Mouse (Mus musculus): ENCODE results near the gene Wtip.

GRCm38 (mm10) chr7:34094911-34095481 is 38.1 kb downstream of the Wtip start, which contains the start of gene Scgb1b30:
- no peak for TF ChIP-seq CTCF (IDR thresholded peaks at IDR 0.05; ENCODE audit: borderline replicate concordance, extremely low read depth, insufficient read depth, insufficient read length)
- TF ChIP-seq POLR2A (IDR thresholded peaks at IDR 0.05; ENCODE audit: borderline replicate concordance, extremely low read depth, insufficient read depth, insufficient read length, poor library complexity, severe bottlenecking): no peak

Data from brain, embryonic 14.5 days (tissue).